Mouse (Mus musculus) forebrain, embryonic 11.5 days (tissue): ENCODE measurements around the gene Dlgap1. TPM values are rescaled to one million over a fixed set of nuclear protein-coding genes. Genes with fewer than 3 reads are reported as not detected.

ENCODE experiments used
- ATAC-seq: fragments of 200-750 bp; cut with Nextera tagmentation; replicated peaks from 2 replicates; pipeline ENCODE4 v1.8.0; 2017; ENCODE audit warnings: moderate TSS enrichment; ENCODE audit not compliant: low FRiP score
- DNase-seq: peaks from one replicate; pipeline ENCODE4 v3.0.0-alpha.2; 2017; ENCODE audit warnings: low spot score
- H3K27ac ChIP-seq: fragments of 300-500 bp; sonication (generic); 2 replicates; pipeline ENCODE4 v1.5.1; 2014; ENCODE audit warnings: low read depth, low read length
- H3K27me3 ChIP-seq: fragments of 300-500 bp; sonication (generic); 2 replicates; pipeline ENCODE4 v1.6.1; 2014; ENCODE audit warnings: mild to moderate bottlenecking, low read length, mixed read lengths; ENCODE audit not compliant: control insufficient read depth, insufficient read depth
- H3K36me3 ChIP-seq: fragments of 300-500 bp; sonication (generic); 2 replicates; pipeline ENCODE4 v1.6.1; 2014; ENCODE audit warnings: mild to moderate bottlenecking, low read length, moderate library complexity, mixed read lengths; ENCODE audit not compliant: control insufficient read depth, insufficient read depth
- H3K4me1 ChIP-seq: fragments of 300-500 bp; sonication (generic); replicated peaks from 2 replicates; pipeline ENCODE4 v1.6.1; 2014; ENCODE audit warnings: low read length, mixed read lengths; ENCODE audit not compliant: control insufficient read depth, insufficient read depth
- H3K4me2 ChIP-seq: fragments of 300-500 bp; sonication (generic); 2 replicates; pipeline ENCODE4 v1.6.1; 2014; ENCODE audit warnings: low read depth, mild to moderate bottlenecking, low read length, moderate library complexity, mixed read lengths; ENCODE audit not compliant: severe bottlenecking
- H3K4me3 ChIP-seq: fragments of 300-500 bp; sonication (generic); 2 replicates; pipeline ENCODE4 v1.5.1; 2014; ENCODE audit warnings: low read depth, low read length
- H3K9ac ChIP-seq: fragments of 300-500 bp; sonication (generic); 2 replicates; pipeline ENCODE4 v1.6.1; 2014; ENCODE audit warnings: low read length
- H3K9me3 ChIP-seq: fragments of 300-500 bp; sonication (generic); 2 replicates; pipeline ENCODE4 v1.6.1; 2016; ENCODE audit warnings: low read length, mixed read lengths; ENCODE audit not compliant: control insufficient read depth
- WGBS: fragments of 180-500 bp; shearing (Covaris S2); extraction: QIAGEN DNeasy Blood & Tissue Kit; methylation state at CpG from one replicate; pipeline ENCODE4 v1.1.7; 2014; 5-methylcytosine and 5-hydroxymethylcytosine counted together
- polyA plus RNA-seq: library from polyadenylated mRNA; unstranded; fragments of >200 nt; fragmentation: Nextera tagmentation; extraction: Ambion mirVana; gene quantifications from 2 replicates; pipeline ENCODE4 v1.2.1, GENCODE M21; 2014

The Dlgap1 gene
- polyA plus RNA-seq, 1 experiment from 2014 or later, result 3.0 TPM

DNA sequence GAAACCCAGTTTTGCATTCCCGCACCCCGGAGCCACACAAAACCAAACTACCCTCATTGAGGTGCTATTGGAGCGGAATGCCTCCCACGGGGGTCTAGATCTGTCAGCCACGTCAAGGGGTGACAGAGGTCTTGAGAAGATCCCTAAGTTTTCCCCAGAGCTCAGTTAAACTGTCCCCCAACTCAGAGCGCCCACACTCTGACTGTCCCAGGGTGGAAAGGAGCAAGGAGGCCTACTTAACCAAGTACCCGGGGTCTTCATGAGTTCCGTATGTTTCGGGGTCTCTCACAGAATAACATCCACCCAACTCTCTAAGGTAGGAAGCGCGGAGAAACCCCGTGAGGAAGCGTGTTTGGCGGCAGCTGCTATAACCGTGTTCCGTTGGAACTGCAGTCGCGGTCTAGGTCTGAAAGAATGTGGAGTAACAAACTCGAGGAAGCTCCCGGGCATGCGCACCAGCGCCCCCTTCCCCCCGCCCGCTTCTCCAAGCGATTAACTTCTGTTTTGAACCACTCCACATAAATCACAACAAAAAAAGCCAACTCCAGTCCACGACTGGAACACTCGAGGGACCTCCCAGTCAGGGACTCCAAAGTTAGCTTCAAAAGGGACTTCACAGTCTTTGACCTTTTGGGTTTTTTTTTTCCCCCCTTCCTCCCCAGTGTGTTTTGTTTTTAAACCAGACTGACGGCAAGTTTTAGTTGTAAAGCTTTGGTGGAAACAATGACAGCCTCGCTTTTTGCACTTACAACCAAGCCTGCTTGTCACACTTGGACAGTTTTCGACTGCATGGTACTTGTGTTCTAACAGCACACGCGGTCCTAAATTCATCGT, 880.7 kb downstream of the Dlgap1 start:
- Histone ChIP-seq H3K27me3 (no peaks in the 10 kb centered on the region; the same call in 1 of the 2 replicates), H3K4me1 (0 out of 2 replicates have a peak, but pooled peaks cover 5% of the 10 kb centered on the region), H3K27ac (peak overlapping the region; percentile 92), H3K4me3 (peak overlapping the region; percentile 49), H3K36me3 (peaks cover 2% of the 10 kb centered on the region; the same call in 1 of the 2 replicates), H3K4me2 (peak overlapping the region; percentile 64), H3K9me3 (no peaks in the 10 kb centered on the region), H3K9ac (peak overlapping the region; percentile 87)
- DNase-seq (peak; percentile 93), ATAC-seq (no peak; the same call in 1 of the 2 replicates)
- under 1% methylated on average over 33 of the region's 33 CpGs for whole genome bisulfite sequencing

DNA sequence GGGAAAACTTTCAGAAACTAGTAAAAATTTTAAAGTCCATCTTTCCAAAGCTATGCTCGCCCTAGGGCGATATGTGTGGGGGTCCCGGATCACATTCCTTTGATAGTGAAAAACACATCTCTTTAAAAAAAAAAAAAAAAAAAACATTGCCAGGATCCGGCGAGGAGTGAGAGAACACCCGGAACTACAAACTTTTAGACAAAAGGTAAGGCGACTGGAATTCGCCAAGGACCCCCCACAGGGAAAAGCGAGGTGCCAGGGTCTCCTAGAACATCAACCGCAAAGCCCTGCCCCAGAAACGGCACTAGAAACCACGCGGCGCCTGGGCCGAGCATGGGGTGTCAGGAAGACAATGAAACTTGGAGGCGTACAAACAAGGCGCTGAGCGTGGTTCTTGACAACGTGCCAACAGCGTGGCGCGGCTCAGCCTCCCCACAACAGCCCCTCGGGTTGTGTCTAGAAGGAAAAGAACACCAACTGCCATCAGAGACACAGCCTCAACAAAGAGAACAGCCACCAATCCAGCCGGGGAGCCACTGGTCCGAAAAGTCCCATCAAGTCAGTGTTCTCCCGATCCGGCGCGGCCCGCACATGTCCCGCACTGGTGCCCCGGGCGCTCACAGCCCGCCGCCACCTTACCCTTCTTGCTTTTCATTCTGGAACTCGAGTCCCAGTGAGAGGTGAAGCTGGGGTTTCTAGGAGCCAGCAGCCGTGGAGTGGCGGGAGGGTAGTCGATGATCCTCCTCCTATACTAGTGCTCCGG, 881.5 kb downstream of the Dlgap1 start:
- Histone ChIP-seq H3K27ac (peak overlapping the region; percentile 92), H3K4me2 (peak overlapping the region; percentile 64), H3K4me3 (peak overlapping the region; percentile 49), H3K36me3 (no peaks in the 10 kb centered on the region; the same call in 1 of the 2 replicates), H3K4me1 (0 out of 2 replicates have a peak, but pooled peaks cover 5% of the 10 kb centered on the region), H3K9me3 (no peaks in the 10 kb centered on the region), H3K27me3 (no peaks in the 10 kb centered on the region; the same call in 1 of the 2 replicates), H3K9ac (peak overlapping the region; percentile 87)
- ATAC-seq (peak; percentile 16), DNase-seq (peak; percentile 85)
- WGBS, result under 1% methylated on average over 40 of the region's 40 CpGs

GRCm38 (mm10) chr17:70850996-70851991, 882.4 kb downstream of the Dlgap1 start:
- peak overlapping the region; percentile 92 for H3K27ac ChIP-seq
- H3K4me1 ChIP-seq, result 0 out of 2 replicates have a peak, but pooled peaks cover 5% of the 10 kb centered on the region
- H3K9ac ChIP-seq, result peak overlapping the region; percentile 87
- peak; percentile 66 for ATAC-seq
- WGBS, result under 1% methylated on average over 48 of the region's 54 CpGs
- peak overlapping the region; percentile 49 for H3K4me3 ChIP-seq
- H3K36me3 ChIP-seq, result no peaks in the 10 kb centered on the region
- peak overlapping the region; percentile 64 for H3K4me2 ChIP-seq
- DNase-seq, result peak; percentile 88
- H3K9me3 ChIP-seq, result no peaks in the 10 kb centered on the region
- H3K27me3 ChIP-seq, result no peaks in the 10 kb centered on the region; the same call in 1 of the 2 replicates

DNA sequence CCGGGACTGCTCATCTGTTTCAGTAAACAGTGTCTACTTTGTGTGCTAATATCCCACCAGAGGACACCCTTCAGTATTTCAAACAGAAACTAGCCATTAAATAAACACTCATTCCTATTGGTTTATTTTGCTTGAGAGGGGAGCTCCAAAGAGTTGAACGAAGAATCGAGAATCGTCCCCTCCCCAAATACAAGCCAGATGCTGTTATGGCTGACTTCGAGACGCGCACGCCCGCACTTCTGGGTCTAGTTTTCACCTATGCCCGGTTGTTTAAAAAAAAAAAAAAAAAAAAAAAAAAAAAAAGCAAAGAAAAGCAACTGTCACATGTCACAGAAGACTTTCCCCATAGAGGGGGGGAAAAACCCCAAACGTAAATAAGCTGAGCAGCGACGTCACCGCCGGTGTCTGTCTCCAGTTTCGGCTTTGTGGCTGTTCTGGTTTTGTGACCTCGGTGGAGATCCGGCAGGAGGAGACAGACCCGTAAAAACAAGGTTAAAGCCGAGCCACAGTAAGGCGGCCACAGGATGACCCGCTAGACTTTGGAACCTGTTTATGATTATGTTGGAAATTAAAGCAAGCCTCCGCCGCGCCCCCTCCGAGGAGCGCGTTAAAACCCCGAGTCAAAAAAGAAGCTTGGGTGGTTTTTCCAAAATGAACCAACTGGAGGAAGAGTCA, 883.3 kb downstream of the Dlgap1 start:
- peaks cover 3% of the 10 kb centered on the region; the same call in 1 of the 2 replicates for H3K4me1 ChIP-seq
- no peaks in the 10 kb centered on the region for H3K36me3 ChIP-seq
- peak overlapping the region; percentile 49 for H3K4me3 ChIP-seq
- peak overlapping the region; percentile 64 for H3K4me2 ChIP-seq
- under 1% methylated on average over 29 of the region's 29 CpGs for WGBS
- ATAC-seq (no peak), DNase-seq (peak; percentile 68)
- no peaks in the 10 kb centered on the region; the same call in 1 of the 2 replicates for H3K27me3 ChIP-seq
- no peaks in the 10 kb centered on the region for H3K9me3 ChIP-seq
- H3K9ac ChIP-seq, result peak overlapping the region; percentile 87
- H3K27ac ChIP-seq, result peak overlapping the region; percentile 75

DNA sequence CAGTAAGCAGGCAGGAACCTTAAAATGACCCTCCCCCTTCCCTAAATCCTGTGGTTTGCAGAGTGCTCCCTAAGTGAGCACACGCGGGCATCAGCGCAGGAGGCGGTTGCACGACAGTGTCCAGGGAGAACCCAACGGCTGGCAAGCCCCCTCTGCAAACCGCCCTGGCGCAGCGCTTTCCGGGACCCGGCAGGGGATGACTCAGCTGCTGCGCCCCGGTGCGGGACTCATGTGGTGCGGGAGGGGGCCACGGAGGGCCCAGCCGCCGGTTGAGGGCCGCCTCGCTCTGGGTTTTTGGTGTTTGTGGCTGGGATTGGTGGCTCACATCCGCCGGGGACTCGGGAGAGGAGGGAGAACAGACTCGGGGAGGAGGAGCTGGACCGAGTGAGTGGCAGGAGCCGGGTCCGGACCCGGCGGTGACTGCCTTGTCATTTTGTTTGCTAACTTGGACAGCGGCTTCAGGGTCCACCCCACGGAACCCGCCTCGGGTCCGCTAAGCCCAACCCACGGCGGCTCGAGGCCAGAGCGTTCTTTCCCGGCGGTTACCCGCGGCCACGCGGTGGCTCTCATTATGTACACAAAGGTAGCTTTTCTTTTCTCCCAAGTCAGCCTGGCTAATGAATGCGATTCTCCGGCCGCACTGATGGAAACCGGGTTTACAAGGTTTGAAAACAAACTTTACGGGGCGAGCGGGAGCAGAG, 884.0 kb downstream of the Dlgap1 start:
- Histone ChIP-seq H3K27ac (peak overlapping the region; percentile 75), H3K4me2 (peak overlapping the region; percentile 64), H3K9me3 (no peaks in the 10 kb centered on the region), H3K4me3 (peak overlapping the region; percentile 49), H3K4me1 (peaks cover 3% of the 10 kb centered on the region; the same call in 1 of the 2 replicates), H3K27me3 (no peaks in the 10 kb centered on the region; the same call in 1 of the 2 replicates), H3K9ac (peak overlapping the region; percentile 87), H3K36me3 (no peaks in the 10 kb centered on the region)
- ATAC-seq, result peak; percentile 53
- under 1% methylated on average over 51 of the region's 51 CpGs for WGBS
- DNase-seq, result peak; percentile 89

DNA sequence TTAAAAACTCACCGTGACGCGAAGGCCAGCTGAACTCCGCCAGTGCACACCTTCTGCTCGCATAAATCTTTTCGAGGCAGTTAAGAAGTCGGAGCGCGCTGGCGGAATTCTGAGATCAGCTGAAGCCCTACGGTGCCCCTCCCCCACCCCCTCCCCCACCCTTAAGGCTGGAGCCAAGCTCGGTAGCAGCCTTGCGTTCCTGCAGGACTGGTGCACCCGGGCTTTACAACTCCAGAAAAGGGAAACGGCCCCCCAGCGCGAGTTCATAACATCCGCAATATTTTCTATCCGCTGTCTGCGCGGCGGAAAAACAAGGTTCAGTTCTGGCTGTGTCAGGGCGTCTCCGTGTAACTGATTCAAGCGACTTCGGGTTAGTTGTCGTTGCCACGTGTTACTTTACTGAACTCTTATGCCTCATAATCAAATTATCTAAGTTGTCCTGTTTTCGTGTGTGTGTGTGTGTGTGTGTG, 884.6 kb downstream of the Dlgap1 start, which contains the start of gene Tgif1:
TSS of gene Tgif1 (minus strand) at position 111 of the 470 bp plus-strand sequence.
- Histone ChIP-seq H3K27me3 (no peaks in the 10 kb centered on the region; the same call in 1 of the 2 replicates), H3K4me3 (peak within 1 kb of the TSS; percentile 49), H3K9ac (peak within 1 kb of the TSS; percentile 87), H3K4me2 (peak within 1 kb of the TSS; percentile 64), H3K36me3 (no peaks in the 10 kb centered on the region), H3K27ac (peak within 1 kb of the TSS; percentile 75), H3K9me3 (no peaks in the 10 kb centered on the region), H3K4me1 (peaks cover 3% of the 10 kb centered on the region; the same call in 1 of the 2 replicates)
- under 1% methylated on average over 29 of the region's 29 CpGs for WGBS
- DNase-seq, result peak; percentile 88
- no peak for ATAC-seq

GRCm38 (mm10) chr17:70854021-70854420, 885.1 kb downstream of the Dlgap1 start:
- Histone ChIP-seq H3K36me3 (no peaks in the 10 kb centered on the region), H3K4me3 (peak overlapping the region; percentile 49; the same call in 1 of the 2 replicates), H3K27ac (no peak overlapping the region), H3K9ac (peak overlapping the region; percentile 87; the same call in 1 of the 2 replicates), H3K27me3 (no peaks in the 10 kb centered on the region; the same call in 1 of the 2 replicates), H3K9me3 (no peaks in the 10 kb centered on the region), H3K4me1 (peaks cover 3% of the 10 kb centered on the region; the same call in 1 of the 2 replicates), H3K4me2 (peak overlapping the region; percentile 64)
- ATAC-seq, result no peak
- 20% methylated on average over 6 of the region's 6 CpGs for WGBS
- DNase-seq, result no peak
